Mouse (Mus musculus) testis, adult 2 months (tissue): ENCODE measurements at regions not wholly inside any gene's neighbourhood (a gene's known extent, or its start where the extent isn't known, plus 50 kb on each side); places are given as distances from the start of the nearest gene placed in this dataset.

Source experiments
- H3K27ac ChIP-seq: fragments of 200-500 bp; 2 replicates; pipeline ENCODE4 v1.5.1; 2012; ENCODE audit warnings: low read depth, low read length; ENCODE audit not compliant: control insufficient read depth, insufficient read depth
- H3K27me3 ChIP-seq: fragments of 200-500 bp; 2 replicates; pipeline ENCODE4 v1.6.1; 2012; ENCODE audit warnings: mild to moderate bottlenecking, low read length, moderate library complexity; ENCODE audit not compliant: control insufficient read depth, insufficient read depth
- H3K36me3 ChIP-seq: fragments of 200-500 bp; 2 replicates; pipeline ENCODE4 v1.6.1; 2012; ENCODE audit warnings: mild to moderate bottlenecking, low read length; ENCODE audit not compliant: control insufficient read depth, insufficient read depth
- H3K4me1 ChIP-seq: fragments of 200-500 bp; 2 replicates; pipeline ENCODE4 v1.6.1; 2012; ENCODE audit warnings: low read length; ENCODE audit not compliant: control insufficient read depth, insufficient read depth
- H3K4me3 ChIP-seq: fragments of 200-500 bp; 2 replicates; pipeline ENCODE4 v1.5.1; 2012; ENCODE audit warnings: low read depth, mild to moderate bottlenecking, low read length, moderate library complexity, mixed read lengths; ENCODE audit not compliant: control insufficient read depth
- CTCF ChIP-seq: fragments of 200-500 bp; IDR thresholded peaks from 2 replicates; pipeline ENCODE4 v1.5.1; 2012; ENCODE audit warnings: low read depth, mild to moderate bottlenecking, inconsistent platforms, low read length, moderate library complexity; ENCODE audit not compliant: control insufficient read depth, insufficient read depth, insufficient replicate concordance
- POLR2A ChIP-seq: fragments of 200-500 bp; IDR thresholded peaks from 2 replicates; pipeline ENCODE4 v1.6.1; 2012; ENCODE audit warnings: low read depth, mild to moderate bottlenecking, inconsistent platforms, low read length, moderate library complexity; ENCODE audit not compliant: control insufficient read depth

DNA sequence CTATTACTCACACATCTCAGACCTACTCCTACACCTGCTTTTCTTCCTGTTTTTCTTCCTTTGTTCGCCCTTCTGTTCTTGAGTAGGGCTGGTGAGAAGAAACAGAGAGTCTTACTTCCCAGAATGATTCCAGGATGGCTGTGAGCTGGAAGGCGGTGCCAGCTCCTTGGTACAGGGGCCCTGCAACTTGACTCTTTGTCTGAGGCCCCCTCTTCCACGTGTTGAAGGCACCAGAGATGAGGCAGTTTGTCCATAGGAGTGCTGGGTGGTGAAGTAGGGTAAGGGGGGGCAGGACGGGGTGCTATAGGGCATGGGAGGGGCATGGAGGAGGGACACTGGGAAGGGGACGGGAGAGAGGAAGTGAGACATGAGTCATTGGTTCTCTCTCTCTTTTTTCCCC, 60.8 kb downstream of the Dmrta2 start:
- Histone ChIP-seq H3K36me3 (no peaks in the 10 kb centered on the region), H3K27ac (no peak overlapping the region), H3K4me3 (no peak overlapping the region), H3K27me3 (no peaks in the 10 kb centered on the region), H3K4me1 (no peaks in the 10 kb centered on the region)
- no peak for TF ChIP-seq POLR2A

DNA sequence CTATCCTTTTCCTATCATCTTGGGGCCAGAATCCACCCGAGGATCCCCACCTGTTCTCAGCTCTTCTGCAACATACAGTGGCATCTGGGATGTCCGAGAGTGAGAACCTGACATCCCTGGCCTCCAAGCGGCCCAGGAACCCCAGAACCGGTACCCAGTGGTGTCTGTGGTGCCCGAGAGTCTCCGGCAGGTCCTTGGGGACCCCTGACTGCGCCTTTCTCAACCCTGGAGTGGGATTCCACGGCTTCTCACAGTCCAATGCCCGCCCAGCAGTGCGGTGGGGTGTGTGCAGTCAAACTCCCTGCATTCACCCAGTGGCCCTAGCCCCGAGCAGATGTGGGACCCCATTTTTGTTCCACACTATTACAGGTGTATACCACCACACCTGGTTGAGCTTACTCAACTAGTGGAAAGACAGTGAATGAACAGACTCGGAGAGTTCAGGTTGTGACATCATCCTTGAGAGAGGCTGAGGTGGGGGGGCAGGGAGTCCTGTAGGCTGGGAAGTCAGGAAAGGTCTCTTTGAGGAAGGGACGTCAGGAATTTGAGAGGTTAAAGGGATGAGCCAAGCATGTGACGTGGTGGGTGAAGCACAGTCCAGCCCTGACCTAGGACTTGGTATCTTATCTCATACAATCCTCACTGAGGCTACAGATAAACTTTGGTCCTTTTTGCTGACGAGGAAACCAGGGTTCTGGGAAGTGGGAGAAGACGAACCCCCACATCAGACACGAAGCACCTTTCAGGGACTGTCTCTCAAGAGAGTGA, 67.2 kb downstream of the Dmrta2 start:
- H3K4me3 ChIP-seq, result no peak overlapping the region
- peaks cover 6% of the 10 kb centered on the region for H3K4me1 ChIP-seq
- H3K27me3 ChIP-seq, result no peaks in the 10 kb centered on the region
- no peaks in the 10 kb centered on the region for H3K36me3 ChIP-seq
- no peak for TF ChIP-seq POLR2A
- TF ChIP-seq CTCF, result no peak
- H3K27ac ChIP-seq, result no peak overlapping the region

DNA sequence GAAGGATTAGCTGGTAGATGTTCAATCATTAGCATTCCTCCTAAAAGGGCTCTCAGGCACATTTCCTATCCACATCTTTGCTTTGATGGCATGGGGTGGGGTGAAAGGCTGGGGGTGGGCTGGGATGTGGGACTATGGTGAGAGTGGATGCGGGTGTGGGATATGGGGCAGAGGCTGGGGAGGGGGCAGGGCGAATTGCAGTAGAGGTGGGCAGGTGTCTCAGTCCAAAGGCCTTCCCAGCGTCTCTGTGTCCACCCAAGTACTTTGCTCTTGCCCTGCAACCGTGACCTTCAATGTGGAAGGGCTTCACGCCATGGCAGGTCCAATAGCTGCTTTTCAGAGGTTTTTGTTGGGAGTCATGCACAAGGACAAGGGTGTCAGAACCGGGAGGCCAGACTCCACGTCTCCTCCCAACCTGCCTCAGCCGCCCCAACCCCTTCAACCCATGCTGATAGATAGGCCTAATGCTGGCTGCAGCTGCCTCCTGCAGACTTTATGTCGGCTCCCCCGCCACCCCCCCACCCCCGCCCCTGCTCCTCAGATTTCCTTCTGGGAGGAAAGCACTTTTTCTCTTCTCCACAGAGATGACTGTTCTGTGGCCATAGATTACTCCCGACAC, 67.9 kb downstream of the Dmrta2 start:
- Histone ChIP-seq H3K27ac (no peak overlapping the region), H3K4me3 (no peak overlapping the region), H3K27me3 (no peaks in the 10 kb centered on the region), H3K36me3 (no peaks in the 10 kb centered on the region), H3K4me1 (peaks cover 7% of the 10 kb centered on the region)
- TF ChIP-seq CTCF (no peak), POLR2A (no peak)

- Histone ChIP-seq H3K4me1 (peaks cover 11% of the 10 kb centered on the region), H3K27me3 (no peaks in the 10 kb centered on the region), H3K4me3 (no peak overlapping the region), H3K36me3 (no peaks in the 10 kb centered on the region), H3K27ac (no peak overlapping the region)
- TF ChIP-seq POLR2A, result no peak
- no peak for TF ChIP-seq CTCF
Measured at GRCm38 (mm10) chr4:110046270-110046651, 68.4 kb downstream of the Dmrta2 start.

DNA sequence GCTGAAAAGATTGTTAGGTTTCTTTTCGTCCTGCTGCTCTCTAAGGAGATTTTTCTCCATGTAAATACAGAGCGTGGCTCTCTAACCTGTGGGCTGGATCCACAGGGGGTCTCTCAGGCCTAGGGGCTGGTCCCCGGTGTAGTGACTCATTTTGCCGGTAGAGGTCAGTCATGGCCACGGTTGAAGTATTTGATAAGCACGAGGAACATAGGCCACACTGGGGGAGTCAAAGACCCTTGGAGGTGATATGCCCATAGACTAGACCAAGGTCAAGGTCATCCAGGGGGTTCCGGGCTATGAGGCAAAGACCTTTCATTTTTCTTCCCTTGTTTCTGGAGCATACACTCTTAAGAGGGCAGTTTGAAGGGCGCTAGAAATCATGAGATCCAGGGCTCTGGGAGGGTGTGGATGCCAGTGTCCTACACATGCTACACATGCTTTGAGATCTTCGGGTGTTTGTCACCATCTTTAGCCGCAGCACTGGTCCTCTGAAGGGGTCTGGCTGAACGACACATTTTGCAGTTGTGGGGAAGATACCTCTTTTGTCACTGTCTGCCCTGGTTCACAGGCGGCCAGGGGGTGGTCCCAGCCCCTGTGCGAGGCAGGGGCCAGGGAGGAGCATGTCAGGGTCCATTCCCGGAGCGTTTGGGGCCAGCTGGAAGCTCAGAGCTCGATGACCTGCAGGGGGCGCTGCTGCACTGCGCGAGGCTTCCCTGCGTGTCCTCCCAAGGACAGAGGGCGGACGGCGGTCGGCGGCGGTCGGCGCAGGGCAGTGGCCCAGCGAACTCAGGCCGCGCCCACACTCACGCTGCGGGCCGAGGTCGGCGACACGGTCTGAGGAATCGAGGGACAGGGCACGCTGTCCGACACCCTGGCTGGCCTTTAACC, 72.8 kb downstream of the Dmrta2 start:
- peak overlapping the region; percentile 90 for H3K4me3 ChIP-seq
- no peaks in the 10 kb centered on the region for H3K36me3 ChIP-seq
- H3K27ac ChIP-seq, result no peak overlapping the region
- H3K27me3 ChIP-seq, result no peaks in the 10 kb centered on the region
- peak; percentile 91 for TF ChIP-seq CTCF
- TF ChIP-seq POLR2A, result no peak
- H3K4me1 ChIP-seq, result peaks cover 6% of the 10 kb centered on the region

DNA sequence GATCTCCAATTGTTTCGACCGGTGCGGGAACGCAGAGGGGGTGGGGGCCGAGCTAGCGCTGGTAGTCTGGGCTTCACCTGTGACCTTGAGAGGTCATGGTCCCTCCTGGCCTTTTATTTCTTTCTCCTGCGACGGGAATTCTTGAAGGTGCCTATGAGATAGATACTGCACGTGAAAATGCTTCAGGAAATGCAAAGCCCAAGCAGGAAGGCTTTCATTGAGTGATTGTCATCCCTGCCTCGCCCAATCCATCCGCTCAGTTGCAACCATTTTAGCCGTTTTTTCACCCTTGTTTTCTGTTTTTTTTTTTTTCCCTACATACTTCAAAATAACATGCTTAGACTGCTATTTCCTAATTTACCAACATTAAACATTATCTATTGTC, 73.4 kb downstream of the Dmrta2 start:
- Histone ChIP-seq H3K36me3 (no peaks in the 10 kb centered on the region), H3K4me3 (peak overlapping the region; percentile 90), H3K4me1 (peaks cover 6% of the 10 kb centered on the region), H3K27me3 (no peaks in the 10 kb centered on the region), H3K27ac (no peak overlapping the region)
- no peak for TF ChIP-seq POLR2A
- TF ChIP-seq CTCF, result no peak

DNA sequence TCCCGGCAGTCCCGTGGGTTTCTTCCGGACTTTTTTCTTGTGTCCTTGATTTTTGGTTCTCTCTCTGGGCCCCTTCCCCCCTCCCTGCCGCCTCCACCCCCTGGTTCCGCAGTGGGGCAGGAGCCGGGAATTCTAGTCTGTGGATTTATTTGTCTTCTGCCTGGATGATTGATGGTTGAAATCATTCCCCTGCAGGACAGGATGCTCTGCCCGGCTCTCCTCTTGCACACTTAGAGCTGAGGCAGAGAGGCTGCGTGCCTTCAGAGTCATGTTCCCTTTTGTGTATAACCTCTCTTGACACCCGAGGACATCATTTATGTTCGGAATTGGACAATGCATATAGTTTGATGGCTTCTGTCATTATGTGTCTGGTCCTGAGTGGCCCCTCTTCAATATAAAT, 74.0 kb downstream of the Dmrta2 start:
- Histone ChIP-seq H3K27me3 (no peaks in the 10 kb centered on the region), H3K36me3 (no peaks in the 10 kb centered on the region), H3K4me3 (no peak overlapping the region), H3K27ac (no peak overlapping the region), H3K4me1 (peaks cover 6% of the 10 kb centered on the region)
- TF ChIP-seq CTCF, result no peak
- no peak for TF ChIP-seq POLR2A
